Mouse (Mus musculus): Measurements from ENCODE around the gene Elmo1. TPM values are rescaled to one million over a fixed set of nuclear protein-coding genes. Genes with fewer than 3 reads are reported as not detected.

The Elmo1 gene
- total and polyA plus RNA-seq, 2 experiments from 2014 or later: 6.5 to 17.9 TPM

GRCm38 (mm10) chr13:20202617-20203016 is 112.2 kb downstream of the Elmo1 start:
- H3K9ac ChIP-seq (replicated peaks; ENCODE audit: low read depth, low read length): no peak overlapping the region
- no peak overlapping the region for H3K4me3 ChIP-seq (ENCODE audit: low read depth, low read length)
- DNase-seq (ENCODE audit: low spot score) (no peak), ATAC-seq (ENCODE audit: insufficient read depth, low read depth) (no peak)
- no peaks in the 10 kb centered on the region for H3K4me1 ChIP-seq (ENCODE audit: control insufficient read depth, insufficient read depth)
- TF ChIP-seq CTCF (IDR thresholded peaks at IDR 0.05; ENCODE audit: low read depth): no peak
- TF ChIP-seq EP300 (IDR thresholded peaks at IDR 0.05; ENCODE audit: low read depth): no peak
- H3K27me3 ChIP-seq (ENCODE audit: control insufficient read depth, insufficient read depth, low read length): no peaks in the 10 kb centered on the region
- H3K4me2 ChIP-seq (ENCODE audit: low read depth, low read length): no peak overlapping the region
- no peak overlapping the region for H3K27ac ChIP-seq (ENCODE audit: low read depth)
- H3K9me3 ChIP-seq (replicated peaks; ENCODE audit: control insufficient read depth, low read length): no peaks in the 10 kb centered on the region
- 73% methylated on average over 4 of the region's 4 CpGs for WGBS
- H3K36me3 ChIP-seq (replicated peaks; ENCODE audit: control insufficient read depth, insufficient read depth, low read length): no peaks in the 10 kb centered on the region

DNA sequence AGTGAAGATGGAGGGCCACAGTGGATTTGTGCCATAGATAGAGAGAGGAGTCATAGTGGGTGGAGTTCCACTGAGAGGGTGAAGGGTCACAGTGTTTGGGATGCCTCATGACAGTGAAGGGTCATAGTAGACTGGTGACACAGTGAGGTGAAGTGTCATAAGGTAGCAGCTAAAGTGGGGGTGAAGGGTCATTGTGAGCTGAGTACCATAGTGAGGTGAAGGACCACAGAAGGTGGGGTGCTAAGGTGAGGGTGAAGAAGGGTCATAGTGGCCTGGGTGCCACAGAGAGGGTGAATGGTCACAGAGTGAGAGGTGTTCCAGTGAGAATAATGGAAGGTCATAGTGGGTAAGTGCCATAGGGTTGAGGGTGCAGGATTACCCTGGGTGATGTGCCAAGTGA is 113.8 kb downstream of the Elmo1 start:
- Histone ChIP-seq H3K4me3 (ENCODE audit: low read depth, low read length) (no peak overlapping the region), H3K9ac (replicated peaks; ENCODE audit: low read depth, low read length) (no peak overlapping the region), H3K36me3 (replicated peaks; ENCODE audit: control insufficient read depth, insufficient read depth, low read length) (no peaks in the 10 kb centered on the region), H3K9me3 (replicated peaks; ENCODE audit: control insufficient read depth, low read length) (no peaks in the 10 kb centered on the region), H3K4me2 (ENCODE audit: low read depth, low read length) (no peak overlapping the region), H3K27ac (ENCODE audit: low read depth) (no peak overlapping the region), H3K4me1 (ENCODE audit: control insufficient read depth, insufficient read depth) (no peaks in the 10 kb centered on the region), H3K27me3 (ENCODE audit: control insufficient read depth, insufficient read depth, low read length) (no peaks in the 10 kb centered on the region)
- DNase-seq (ENCODE audit: low spot score): no peak
- TF ChIP-seq EP300 (IDR thresholded peaks at IDR 0.05; ENCODE audit: low read depth): no peak
- TF ChIP-seq CTCF (IDR thresholded peaks at IDR 0.05; ENCODE audit: low read depth): no peak
- no peak for ATAC-seq (ENCODE audit: insufficient read depth, low read depth)

DNA sequence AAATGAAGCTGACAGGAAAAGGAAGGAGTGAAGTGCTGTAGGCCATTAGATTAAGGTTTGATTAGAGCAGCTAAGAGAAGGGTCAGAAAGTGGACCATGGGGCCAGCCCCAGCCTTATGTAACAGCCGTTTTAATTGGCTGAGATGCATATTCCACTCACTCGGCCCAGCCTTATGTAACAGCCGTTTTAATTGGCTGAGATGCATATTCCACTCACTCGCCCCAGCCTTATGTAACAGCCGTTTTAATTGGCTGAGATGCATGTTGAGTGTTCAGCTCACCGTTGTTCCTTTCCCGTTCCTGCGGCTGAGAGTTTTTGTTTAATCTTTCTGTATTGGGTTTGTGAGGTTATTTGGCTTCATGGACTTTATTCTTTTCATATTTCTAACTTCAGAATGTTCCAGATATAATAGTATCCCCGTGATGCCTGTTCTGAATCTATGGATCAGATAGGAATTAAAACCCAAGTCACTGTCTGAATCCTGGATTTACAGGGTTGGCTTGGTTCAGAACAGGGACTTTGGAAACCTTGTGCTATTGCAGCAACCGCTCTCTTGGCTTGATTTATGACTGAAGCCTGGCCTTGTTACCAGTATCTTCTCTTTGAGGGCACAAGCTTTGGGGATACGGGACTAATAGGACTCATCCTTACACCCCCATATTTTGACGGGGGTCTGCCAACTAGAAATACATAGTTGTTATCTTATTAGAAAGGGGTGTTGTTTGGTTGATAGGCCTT is 114.8 kb downstream of the Elmo1 start:
- Histone ChIP-seq H3K9me3 (replicated peaks; ENCODE audit: control insufficient read depth, low read length) (no peaks in the 10 kb centered on the region), H3K9ac (replicated peaks; ENCODE audit: low read depth, low read length) (no peak overlapping the region), H3K4me2 (ENCODE audit: low read depth, low read length) (no peak overlapping the region), H3K4me3 (ENCODE audit: low read depth, low read length) (no peak overlapping the region), H3K4me1 (ENCODE audit: control insufficient read depth, insufficient read depth) (no peaks in the 10 kb centered on the region), H3K36me3 (replicated peaks; ENCODE audit: control insufficient read depth, insufficient read depth, low read length) (no peaks in the 10 kb centered on the region), H3K27ac (ENCODE audit: low read depth) (no peak overlapping the region), H3K27me3 (ENCODE audit: control insufficient read depth, insufficient read depth, low read length) (no peaks in the 10 kb centered on the region)
- no peak for TF ChIP-seq EP300 (IDR thresholded peaks at IDR 0.05; ENCODE audit: low read depth)
- TF ChIP-seq CTCF (IDR thresholded peaks at IDR 0.05; ENCODE audit: low read depth): no peak
- no peak for ATAC-seq (ENCODE audit: insufficient read depth, low read depth)
- no peak for DNase-seq (ENCODE audit: low spot score)
- 80% methylated on average over 12 of the region's 12 CpGs for WGBS

DNA sequence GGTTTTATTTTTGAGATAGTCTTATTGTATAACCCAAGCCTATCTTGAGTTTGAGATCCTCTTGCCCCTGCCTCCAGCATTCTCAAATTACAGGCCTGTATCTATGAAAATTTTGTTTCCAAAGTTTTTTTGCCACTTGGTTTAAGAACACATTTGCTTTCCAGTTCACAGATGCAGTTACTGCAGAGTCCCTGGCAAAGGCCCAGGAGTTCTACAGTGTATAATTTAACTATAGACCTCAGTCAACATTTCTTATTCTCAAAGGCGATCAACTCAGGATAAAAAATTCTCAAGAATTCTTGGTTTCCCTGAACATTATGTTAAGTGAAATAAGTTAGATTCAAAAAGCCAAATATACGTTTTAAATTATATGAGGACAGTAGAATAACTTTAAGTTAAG is 115.3 kb downstream of the Elmo1 start:
- no peak overlapping the region for H3K4me3 ChIP-seq (ENCODE audit: low read depth, low read length)
- H3K27ac ChIP-seq (ENCODE audit: low read depth): no peak overlapping the region
- no peaks in the 10 kb centered on the region for H3K36me3 ChIP-seq (replicated peaks; ENCODE audit: control insufficient read depth, insufficient read depth, low read length)
- ATAC-seq (ENCODE audit: insufficient read depth, low read depth) (no peak), DNase-seq (ENCODE audit: low spot score) (no peak)
- H3K9me3 ChIP-seq (replicated peaks; ENCODE audit: control insufficient read depth, low read length): no peaks in the 10 kb centered on the region
- H3K27me3 ChIP-seq (ENCODE audit: control insufficient read depth, insufficient read depth, low read length): no peaks in the 10 kb centered on the region
- 75% methylated on average over 2 of the region's 2 CpGs for WGBS
- no peak overlapping the region for H3K4me2 ChIP-seq (ENCODE audit: low read depth, low read length)
- H3K9ac ChIP-seq (replicated peaks; ENCODE audit: low read depth, low read length): no peak overlapping the region
- H3K4me1 ChIP-seq (ENCODE audit: control insufficient read depth, insufficient read depth): no peaks in the 10 kb centered on the region
- TF ChIP-seq CTCF (IDR thresholded peaks at IDR 0.05; ENCODE audit: low read depth): no peak
- no peak for TF ChIP-seq EP300 (IDR thresholded peaks at IDR 0.05; ENCODE audit: low read depth)

- no peak overlapping the region for H3K27ac ChIP-seq (ENCODE audit: low read depth)
- H3K9me3 ChIP-seq (replicated peaks; ENCODE audit: control insufficient read depth, low read length): no peaks in the 10 kb centered on the region
- TF ChIP-seq EP300 (IDR thresholded peaks at IDR 0.05; ENCODE audit: low read depth) (no peak), CTCF (IDR thresholded peaks at IDR 0.05; ENCODE audit: low read depth) (no peak)
- H3K4me1 ChIP-seq (ENCODE audit: control insufficient read depth, insufficient read depth): no peaks in the 10 kb centered on the region
- no peaks in the 10 kb centered on the region for H3K36me3 ChIP-seq (replicated peaks; ENCODE audit: control insufficient read depth, insufficient read depth, low read length)
- WGBS: 70% methylated on average over 5 of the region's 5 CpGs
- no peak overlapping the region for H3K4me2 ChIP-seq (ENCODE audit: low read depth, low read length)
- no peak overlapping the region for H3K4me3 ChIP-seq (ENCODE audit: low read depth, low read length)
- DNase-seq (ENCODE audit: low spot score) (no peak), ATAC-seq (ENCODE audit: insufficient read depth, low read depth) (no peak)
- no peaks in the 10 kb centered on the region for H3K27me3 ChIP-seq (ENCODE audit: control insufficient read depth, insufficient read depth, low read length)
- no peak overlapping the region for H3K9ac ChIP-seq (replicated peaks; ENCODE audit: low read depth, low read length)
Measured at GRCm38 (mm10) chr13:20207126-20207525, 116.7 kb downstream of the Elmo1 start.
